Mouse (Mus musculus): ENCODE measurements around the gene Tomt.

- TF ChIP-seq CTCF (IDR thresholded peaks at IDR 0.05; ENCODE audit: control insufficient read depth, insufficient read depth, low read length) (no peak), POLR2A (IDR thresholded peaks at IDR 0.05; ENCODE audit: borderline replicate concordance, control insufficient read depth, low read depth, low read length) (no peak)
Observed at GRCm38 (mm10) chr7:101882413-101883154, 23.6 kb downstream of the Tomt start.
